Mouse (Mus musculus) E14TG2a.4 (cell line): ENCODE data around the gene Padi2.

Source experiments
- CTCF ChIP-seq: conservative IDR thresholded peaks from 2 replicates; pipeline ENCODE4 v1.5.1; 2014; ENCODE audit warnings: low read length
- NANOG ChIP-seq: IDR thresholded peaks from 2 replicates; pipeline ENCODE4 v1.6.1; 2014; ENCODE audit warnings: borderline replicate concordance, low read length, mixed read lengths
- POU5F1 ChIP-seq: IDR thresholded peaks from 2 replicates; pipeline ENCODE4 v1.6.1; 2014; ENCODE audit warnings: low read length, borderline replicate concordance

GRCm38 (mm10) chr4:140908627-140909026 is 2.5 kb downstream of the Padi2 start:
- no peak for TF ChIP-seq CTCF
- no peak for TF ChIP-seq NANOG
- TF ChIP-seq POU5F1: no peak
